15 mouse cellular contexts compared by ENCODE assay signal in the genomic region with DNA sequence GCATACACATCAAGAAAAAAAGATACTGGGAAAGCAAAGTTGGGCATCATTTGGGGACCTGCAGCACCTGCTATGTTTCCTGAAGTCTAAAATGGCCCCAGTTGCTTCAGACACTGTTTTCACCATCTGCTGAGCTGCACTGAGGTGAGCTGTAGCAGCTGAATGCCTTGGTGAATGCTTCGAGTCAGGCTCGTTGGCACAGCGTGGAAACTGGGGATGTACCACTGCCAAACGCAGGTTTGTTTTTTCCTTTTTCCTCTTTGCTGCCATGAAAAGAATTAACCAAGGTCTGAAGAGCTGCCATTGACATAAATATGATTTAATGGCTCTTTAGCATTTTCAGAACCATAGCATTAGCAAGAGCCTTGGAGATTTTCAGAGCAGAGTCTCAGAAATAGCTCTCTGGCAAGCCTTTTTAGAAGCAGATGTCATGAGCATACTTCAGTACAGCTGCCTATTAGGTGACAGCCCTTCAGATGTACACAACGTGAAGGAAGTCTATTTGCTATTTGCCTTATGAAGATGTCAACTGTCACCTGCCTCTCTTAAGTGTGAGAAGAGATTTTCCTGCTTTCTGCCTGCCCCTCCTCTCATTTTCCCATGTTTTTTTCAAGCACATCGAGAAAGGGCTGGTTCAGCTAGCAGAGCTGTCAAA.
A peak's percentile ranks its signal among the peaks of the same experiment; 100 is the strongest.
DNase-seq lines count a peak whose midpoint lies in the region; ATAC-seq and TF ChIP-seq lines count a peak whose summit lies in the region.
"Had no signal": no experiment of that assay in that cellular context is flagged by ENCODE, and none has a peak within 500 bp of the region (broad histone marks: within the 10 kb centered on the region; RNA-seq: fewer than 3 reads in every experiment).

No protein-coding gene starts in this region.

- H3K9ac ChIP-seq in forebrain, embryonic 13.5 days = no peak overlapping the region
- no peak overlapping the region for H3K9ac ChIP-seq in forebrain, embryonic 12.5 days
- H3K9ac ChIP-seq in kidney, embryonic 16.5 days (replicated peaks; ENCODE audit: low read length) = no peak overlapping the region
- no peak overlapping the region for H3K9ac ChIP-seq in liver, postnatal 0 days (replicated peaks)
- H3K9ac ChIP-seq: embryonic facial prominence, embryonic 15.5 days; kidney, embryonic 15.5 days had no signal

- H3K27ac ChIP-seq in forebrain, embryonic 13.5 days = no peak overlapping the region
- no peak overlapping the region for H3K27ac ChIP-seq in forebrain, embryonic 12.5 days
- H3K27ac ChIP-seq in layer of hippocampus, adult 2 months = no peak overlapping the region
- no peak overlapping the region for H3K27ac ChIP-seq in kidney, embryonic 16.5 days (ENCODE audit: low read length)
- no peak overlapping the region for H3K27ac ChIP-seq in liver, postnatal 0 days (ENCODE audit: low read depth)
- H3K27ac ChIP-seq: embryonic facial prominence, embryonic 15.5 days; kidney, embryonic 15.5 days had no signal

- no peak overlapping the region for H3K4me3 ChIP-seq in forebrain, embryonic 13.5 days
- no peak overlapping the region for H3K4me3 ChIP-seq in forebrain, embryonic 12.5 days (replicated peaks)
- H3K4me3 ChIP-seq in layer of hippocampus, adult 2 months = no peak overlapping the region
- H3K4me3 ChIP-seq in kidney, embryonic 16.5 days (ENCODE audit: low read length) = no peak overlapping the region
- H3K4me3 ChIP-seq in liver, postnatal 0 days (ENCODE audit: low read depth, low read length) = no peak overlapping the region
- H3K4me3 ChIP-seq: embryonic facial prominence, embryonic 15.5 days; kidney, embryonic 15.5 days had no signal

- H3K36me3 ChIP-seq in forebrain, embryonic 13.5 days (ENCODE audit: poor library complexity, severe bottlenecking) = no peaks in the 10 kb centered on the region
- no peaks in the 10 kb centered on the region for H3K36me3 ChIP-seq in forebrain, embryonic 12.5 days (replicated peaks)
- H3K36me3 ChIP-seq in kidney, embryonic 16.5 days (ENCODE audit: insufficient read depth, low read length) = no peaks in the 10 kb centered on the region
- no peaks in the 10 kb centered on the region for H3K36me3 ChIP-seq in liver, postnatal 0 days (replicated peaks; ENCODE audit: insufficient read depth, low read length)
- H3K36me3 ChIP-seq: embryonic facial prominence, embryonic 15.5 days; kidney, embryonic 15.5 days had no signal

- H3K9me3 ChIP-seq in forebrain, embryonic 13.5 days (replicated peaks) = no peaks in the 10 kb centered on the region
- no peaks in the 10 kb centered on the region for H3K9me3 ChIP-seq in forebrain, embryonic 12.5 days
- no peaks in the 10 kb centered on the region for H3K9me3 ChIP-seq in kidney, embryonic 16.5 days (ENCODE audit: low read length)
- H3K9me3 ChIP-seq in liver, postnatal 0 days (ENCODE audit: low read length) = no peaks in the 10 kb centered on the region; the same call in 1 of the 2 replicates
- H3K9me3 ChIP-seq: embryonic facial prominence, embryonic 15.5 days; kidney, embryonic 15.5 days had no signal

- TF ChIP-seq EP300 in liver, postnatal 0 days (IDR thresholded peaks at IDR 0.05; ENCODE audit: low read depth) = no peak

- ATAC-seq in forebrain, embryonic 13.5 days = peak; percentile 30; the same call in 1 of the 2 replicates
- ATAC-seq in forebrain, embryonic 12.5 days (ENCODE audit: low FRiP score) = no peak
- no peak for ATAC-seq in kidney, embryonic 16.5 days (ENCODE audit: low FRiP score, low TSS enrichment)
- ATAC-seq in liver, postnatal 0 days = no peak
- ATAC-seq: inflammation-experienced regulatory T-cells, adult 6 months had no signal

- no peaks in the 10 kb centered on the region for H3K27me3 ChIP-seq in forebrain, embryonic 13.5 days
- no peaks in the 10 kb centered on the region for H3K27me3 ChIP-seq in forebrain, embryonic 12.5 days
- H3K27me3 ChIP-seq in kidney, embryonic 16.5 days (ENCODE audit: insufficient read depth, low read length) = no peaks in the 10 kb centered on the region
- H3K27me3 ChIP-seq in liver, postnatal 0 days (ENCODE audit: insufficient read depth, low read length) = no peaks in the 10 kb centered on the region
- H3K27me3 ChIP-seq: embryonic facial prominence, embryonic 15.5 days; kidney, embryonic 15.5 days had no signal

- H3K4me2 ChIP-seq in forebrain, embryonic 13.5 days = no peak overlapping the region
- H3K4me2 ChIP-seq in forebrain, embryonic 12.5 days = no peak overlapping the region
- H3K4me2 ChIP-seq in kidney, embryonic 16.5 days (replicated peaks; ENCODE audit: low read depth, low read length) = no peak overlapping the region
- H3K4me2 ChIP-seq in liver, postnatal 0 days (ENCODE audit: low read depth, low read length) = no peak overlapping the region
- H3K4me2 ChIP-seq: embryonic facial prominence, embryonic 15.5 days; kidney, embryonic 15.5 days had no signal

- H3K4me1 ChIP-seq in forebrain, embryonic 13.5 days = no peaks in the 10 kb centered on the region
- H3K4me1 ChIP-seq in forebrain, embryonic 12.5 days = no peaks in the 10 kb centered on the region
- no peaks in the 10 kb centered on the region for H3K4me1 ChIP-seq in kidney, embryonic 16.5 days (ENCODE audit: insufficient read depth, low read length)
- no peaks in the 10 kb centered on the region for H3K4me1 ChIP-seq in liver, postnatal 0 days (ENCODE audit: insufficient read depth)
- H3K4me1 ChIP-seq: embryonic facial prominence, embryonic 15.5 days; kidney, embryonic 15.5 days had no signal

- peak; percentile 6 for DNase-seq in layer of hippocampus, adult 9-11 months
- no peak for DNase-seq in layer of hippocampus, adult 2 months (ENCODE audit: low spot score in 2 of 2)
- DNase-seq in right cerebral cortex, adult 2 months (ENCODE audit: low spot score in 2 of 2) = peak; percentile 4 to 15
- DNase-seq in right cerebral cortex, postnatal 14 days = no peak
- DNase-seq in liver, postnatal 0 days = no peak
- DNase-seq: adrenal gland, adult 8-10 months; B cell, adult 2 months; heart, adult 11 months; thymus, adult 18-20 months had no signal

- WGBS in forebrain, embryonic 13.5 days = 64% methylated on average over 6 of the region's 6 CpGs
- WGBS in forebrain, embryonic 12.5 days = 70% methylated on average over 6 of the region's 6 CpGs
- WGBS in kidney, embryonic 16.5 days = 74% methylated on average over 6 of the region's 6 CpGs
- WGBS in liver, postnatal 0 days (ENCODE audit: insufficient replicate concordance) = 65% methylated on average over 6 of the region's 6 CpGs

- no peak for TF ChIP-seq CTCF in layer of hippocampus, adult 2 months (conservative IDR thresholded peaks at IDR 0.05)
- TF ChIP-seq CTCF in liver, postnatal 0 days (IDR thresholded peaks at IDR 0.05; ENCODE audit: low read depth) = no peak

Comparison
In these comparisons a context has a peak if more than half of its experiments do, and no peak if none do; other contexts are left out.
1. DNase-seq: peak in layer of hippocampus, adult 9-11 months (single experiment) and right cerebral cortex, adult 2 months (2 of 2); none in layer of hippocampus, adult 2 months (0 of 2), right cerebral cortex, postnatal 14 days (single experiment) and liver, postnatal 0 days (single experiment).